Mouse (Mus musculus) cerebellum, adult 2 months (tissue): Measurements from ENCODE around the gene Pqlc3.

Experiments used
- CTCF ChIP-seq: fragments of 200-500 bp; IDR thresholded peaks from 2 replicates; pipeline ENCODE4 v1.5.1; 2011; ENCODE audit warnings: low read depth, mild to moderate bottlenecking, control low read depth, low read length, moderate library complexity, borderline replicate concordance; ENCODE audit not compliant: insufficient read depth
- POLR2A ChIP-seq: fragments of 200-500 bp; IDR thresholded peaks from 2 replicates; pipeline ENCODE4 v1.6.1; 2011; ENCODE audit warnings: low read length, control low read depth, borderline replicate concordance; ENCODE audit not compliant: insufficient read depth

GRCm38 (mm10) chr12:17009466-17009865 is 9.3 kb upstream of the Pqlc3 start:
- TF ChIP-seq CTCF (no peak), POLR2A (no peak)
